In the genomic region with DNA sequence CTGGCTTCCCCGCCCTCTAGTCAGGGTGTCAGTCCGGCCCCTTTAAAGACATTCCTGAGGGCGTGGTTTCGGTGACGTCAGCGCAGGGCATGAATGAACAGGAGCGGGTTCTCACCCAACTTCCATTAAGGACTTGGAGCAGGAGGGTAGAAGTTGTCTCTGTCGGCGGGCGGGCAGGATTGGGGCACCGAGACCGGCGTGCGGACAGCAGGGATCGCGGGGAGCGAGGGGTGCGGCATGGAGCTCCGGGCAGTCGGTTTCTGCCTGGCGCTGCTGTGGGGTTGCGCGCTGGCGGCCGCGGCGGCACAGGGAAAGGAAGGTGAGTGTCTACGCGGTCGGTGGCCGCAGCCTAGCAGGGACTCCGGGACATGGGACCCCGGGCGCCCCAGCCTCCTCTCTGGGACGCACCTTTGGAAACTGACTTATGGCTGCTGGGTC, we compare ENCODE assay signal across 7 mouse cellular contexts. TPM values are rescaled to one million over a fixed set of nuclear protein-coding genes. Genes with fewer than 3 reads are reported as not detected.
DNase-seq lines count a peak whose midpoint lies in the region; ATAC-seq and TF ChIP-seq lines count a peak whose summit lies in the region.

Gene Epha2 (plus strand): TSS at position 125 of the 438 bp plus-strand sequence.

- peak; percentile 27; the same call in 1 of the 2 replicates for TF ChIP-seq POLR2A in spleen, adult 2 months (IDR thresholded peaks at IDR 0.05; ENCODE audit: low read depth, low read length)

- ATAC-seq in granulocyte monocyte progenitor cell, adult 5-6 weeks (replicated peaks; ENCODE audit: poor library complexity, severe bottlenecking) = peak; percentile 33

- peak within 1 kb of the TSS; percentile 78 for H3K27ac ChIP-seq in midbrain, embryonic 10.5 days (replicated peaks)
- H3K27ac ChIP-seq in spleen, adult 2 months (ENCODE audit: insufficient read depth, low read length) = 0 out of 2 replicates have a peak within 1 kb of the TSS, but pooled peaks have one; percentile 33

- H3K36me3 ChIP-seq in midbrain, embryonic 10.5 days = no peaks in the 10 kb centered on the region
- H3K36me3 ChIP-seq in spleen, adult 2 months (ENCODE audit: control insufficient read depth, insufficient read depth, low read length) = no peaks in the 10 kb centered on the region

- peak; percentile 94 to 95 for DNase-seq in adrenal gland, postnatal 36 days
- peak; percentile 92 for DNase-seq in embryo, embryonic 11 days
- DNase-seq in kidney, adult 11 months = peak; percentile 90
- DNase-seq in left cerebral cortex, postnatal 36 days (ENCODE audit: low spot score in 2 of 2) = peak; percentile 63 to 78
- peak; percentile 88 for DNase-seq in midbrain, embryonic 10.5 days (ENCODE audit: low spot score)
- peak in 1 of 2 experiments; percentile 63 for DNase-seq in spleen, adult 2 months (ENCODE audit: low read depth in 1 of 2, low spot score in 2 of 2)

- intact Hi-C loops in left cerebral cortex, postnatal 36 days (cut with DNase I) = no loop called here

- peaks cover 59% of the 10 kb centered on the region for H3K4me1 ChIP-seq in midbrain, embryonic 10.5 days
- H3K4me1 ChIP-seq in spleen, adult 2 months (ENCODE audit: control insufficient read depth, insufficient read depth, insufficient read length) = peaks cover 7% of the 10 kb centered on the region

- peaks cover 90% of the 10 kb centered on the region for H3K27me3 ChIP-seq in midbrain, embryonic 10.5 days (ENCODE audit: low read depth, poor library complexity, severe bottlenecking)
- H3K27me3 ChIP-seq in spleen, adult 2 months (ENCODE audit: control insufficient read depth, insufficient read depth, low read length) = peaks cover 3% of the 10 kb centered on the region; the same call in 1 of the 2 replicates

- no peak for TF ChIP-seq CTCF in spleen, adult 2 months (IDR thresholded peaks at IDR 0.05; ENCODE audit: extremely low read depth, insufficient read depth, insufficient read length, insufficient replicate concordance)

- no peaks in the 10 kb centered on the region for H3K9me3 ChIP-seq in midbrain, embryonic 10.5 days (replicated peaks)

- peak within 1 kb of the TSS; percentile 74 for H3K4me3 ChIP-seq in midbrain, embryonic 10.5 days
- H3K4me3 ChIP-seq in spleen, adult 2 months (ENCODE audit: extremely low read depth, insufficient read depth, insufficient read length) = peak within 1 kb of the TSS; percentile 71

- under 1% methylated on average over 35 of the region's 35 CpGs for WGBS in midbrain, embryonic 10.5 days
- WGBS in spleen, adult 2 months = under 1% methylated on average over 35 of the region's 35 CpGs

RNA-seq across cellular contexts. Expression of gene Epha2, which starts in this region (rescaled TPM):
- total RNA-seq in adrenal gland, postnatal 36 days (2021) = 10 to 100 TPM; 14.4 to 23.6 TPM
- 0.88 TPM in 1 of 2 replicates, not detected in the other for total RNA-seq in granulocyte monocyte progenitor cell, adult 5-6 weeks (2014; fragmentation: Nextera tagmentation)
- 0.10 TPM in 1 of 2 replicates, not detected in the other for total RNA-seq in granulocyte monocyte progenitor cell, adult 5-6 weeks (2017)
- total RNA-seq in left cerebral cortex, postnatal 36 days (2021) = 1 to 10 TPM; 1.4 to 1.5 TPM
- 3.6 and 3.7 TPM in 2 replicates for polyA plus RNA-seq in midbrain, embryonic 10.5 days (2016; fragmentation: Nextera tagmentation; extraction: Ambion mirVana)
- 8.0 and 9.8 TPM in 2 replicates for polyA plus RNA-seq in spleen, adult 2 months (2012; rRNA removed)

Comparison
In these comparisons a context has a peak if more than half of its experiments do, and no peak if none do; other contexts are left out.
1. RNA of gene Epha2 (total RNA-seq): 14.4 to 23.6 TPM in adrenal gland, postnatal 36 days; 1.4 to 1.5 TPM in left cerebral cortex, postnatal 36 days and 0.10 to 0.88 TPM in granulocyte monocyte progenitor cell, adult 5-6 weeks; every median in the first group is over 4 times any median in the second.
2. Peak in ATAC-seq in granulocyte monocyte progenitor cell, adult 5-6 weeks; RNA of the gene not detected or under 1 TPM.